Mouse (Mus musculus) MEL (cell line): Measurements from ENCODE around the gene Dhx35.

Source experiments
- CHD2 ChIP-seq: IDR thresholded peaks from 2 replicates; pipeline ENCODE4 v1.6.1; 2011; ENCODE audit warnings: low read length, improper control_type of control experiment
- CTCF ChIP-seq, 3 experiments: IDR thresholded peaks in 2 of 3; conservative IDR thresholded peaks in 1 of 3; 2 replicates each; pipeline ENCODE4 v1.5.1; 2011 to 2012; ENCODE audit warnings: low read length in 3 of 3, low read depth in 2 of 3, mild to moderate bottlenecking in 2 of 3, improper control_type of control experiment in 1 of 3, inconsistent platforms in 1 of 3, mixed read lengths in 1 of 3, moderate library complexity in 1 of 3; ENCODE audit not compliant: control insufficient read depth in 1 of 3, insufficient read depth in 1 of 3, poor library complexity in 1 of 3, severe bottlenecking in 1 of 3
- ELF1 ChIP-seq: IDR thresholded peaks from 2 replicates; pipeline ENCODE4 v1.6.1; 2014; ENCODE audit warnings: low read depth, mild to moderate bottlenecking, inconsistent platforms, low read length, improper control_type of control experiment, moderate library complexity
- POLR2A ChIP-seq, 2 experiments: IDR thresholded peaks; 2 replicates each; pipeline ENCODE4 v1.6.1; 2011 to 2012; ENCODE audit warnings: low read length in 2 of 2, mild to moderate bottlenecking in 2 of 2, control low read depth in 1 of 2, improper control_type of control experiment in 1 of 2, low read depth in 1 of 2, moderate library complexity in 1 of 2; ENCODE audit not compliant: control insufficient read depth in 1 of 2, insufficient read depth in 1 of 2, poor library complexity in 1 of 2
- TBP ChIP-seq: IDR thresholded peaks from 2 replicates; pipeline ENCODE4 v1.8.0; 2011; ENCODE audit warnings: low read depth, low read length, improper control_type of control experiment
- ZC3H11A ChIP-seq: IDR thresholded peaks from 2 replicates; pipeline ENCODE4 v1.6.1; 2012; ENCODE audit warnings: low read depth, mild to moderate bottlenecking, inconsistent platforms, low read length, improper control_type of control experiment

- TF ChIP-seq TBP: no peak
- no peak for TF ChIP-seq CHD2
- no peak for TF ChIP-seq CTCF (IDR thresholded peaks at IDR 0.05 in 2 of 3, conservative IDR thresholded peaks at IDR 0.05 in 1 of 3; ENCODE audit: control insufficient read depth in 1 of 3, insufficient read depth in 1 of 3, low read depth in 2 of 3, low read length in 3 of 3, poor library complexity in 1 of 3, severe bottlenecking in 1 of 3)
- no peak for TF ChIP-seq POLR2A (IDR thresholded peaks at IDR 0.05; ENCODE audit: control insufficient read depth in 1 of 2, insufficient read depth in 1 of 2, low read depth in 1 of 2, low read length in 2 of 2, poor library complexity in 1 of 2)
- TF ChIP-seq ZC3H11A: no peak
- TF ChIP-seq ELF1: no peak
Observed at GRCm38 (mm10) chr2:158856896-158857499, 62.4 kb downstream of the Dhx35 start.
